Mouse (Mus musculus) lung, postnatal 4 days (tissue): ENCODE measurements around the gene Cabin1.

Experiments used
- DNase-seq, 2 experiments: peaks; one replicate each; pipeline ENCODE4 v3.0.0; 2021

The Cabin1 gene

DNA sequence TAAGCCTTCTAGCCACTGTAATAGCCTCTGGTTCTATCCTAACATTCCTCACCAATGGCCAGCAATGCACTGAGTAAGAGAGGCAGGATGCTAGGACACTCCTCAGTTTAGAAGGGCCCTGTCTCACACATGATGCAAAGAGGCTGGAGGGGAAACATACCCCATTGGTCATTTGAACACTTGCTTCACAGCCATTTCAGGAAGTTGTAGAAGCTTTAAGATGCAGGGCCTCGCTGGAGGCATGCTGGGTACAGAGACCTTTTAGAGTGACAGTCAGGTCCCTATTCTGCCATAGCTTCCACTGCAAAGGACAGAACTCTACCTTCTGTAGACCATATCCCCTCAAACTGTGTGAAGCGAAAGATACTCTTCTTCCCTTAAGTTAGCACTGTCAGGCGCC is 66.4 kb downstream of the Cabin1 start:
- DNase-seq = no peak

DNA sequence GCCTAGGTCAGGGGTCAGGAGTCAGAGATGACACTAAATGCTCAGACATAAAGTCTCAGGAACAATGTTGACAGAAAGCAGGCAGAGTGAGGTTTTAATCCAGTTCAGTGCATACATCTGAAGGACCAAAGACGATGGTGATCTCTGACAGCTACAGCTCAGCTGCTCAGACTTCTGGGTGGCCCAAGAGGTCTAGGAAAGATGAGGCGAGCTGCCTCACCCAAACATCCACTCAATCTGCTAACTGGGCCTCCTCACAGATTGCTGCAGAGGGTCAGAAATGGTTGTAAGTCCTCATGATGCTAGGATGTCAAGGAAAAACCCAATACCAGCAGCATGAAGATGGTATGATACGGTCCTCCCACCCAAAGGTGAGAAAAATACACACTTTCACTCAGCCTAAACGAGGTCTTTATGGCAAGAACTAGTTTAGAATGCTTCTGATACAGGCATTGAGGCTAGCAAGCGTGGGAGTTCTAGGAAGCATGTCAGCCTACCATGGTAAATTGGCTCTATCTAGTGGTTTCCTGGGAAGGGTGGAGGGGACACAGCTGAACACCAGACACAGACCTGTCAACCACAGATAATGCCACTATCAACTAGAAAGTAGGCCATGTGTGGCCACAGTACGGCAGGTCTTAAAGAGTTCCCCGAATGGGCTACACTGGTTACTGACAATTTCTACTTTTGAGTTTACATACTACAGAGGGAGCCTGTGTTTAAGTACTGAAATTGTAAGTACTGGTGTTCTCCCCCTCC is 67.4 kb downstream of the Cabin1 start:
- no peak for DNase-seq

DNA sequence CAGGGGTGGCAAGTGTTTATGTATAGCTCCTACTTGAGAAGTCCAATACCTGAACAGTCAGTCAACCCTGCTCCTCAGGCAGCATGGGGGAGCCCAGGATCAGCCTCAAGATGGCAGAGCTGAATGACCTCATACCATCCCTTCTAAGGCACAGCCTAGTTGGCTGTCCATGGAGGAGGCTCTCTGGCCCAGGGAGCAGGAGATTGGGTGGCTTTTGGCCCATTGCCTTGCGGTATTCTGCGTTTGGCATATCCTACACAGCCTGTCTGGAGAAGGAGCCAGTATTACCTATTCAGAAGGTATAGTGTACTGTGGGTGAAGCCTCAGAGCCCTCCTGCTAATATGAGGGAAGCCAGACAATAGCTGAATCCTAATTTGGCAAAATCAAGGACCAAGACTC is 68.6 kb downstream of the Cabin1 start:
- DNase-seq = no peak

DNA sequence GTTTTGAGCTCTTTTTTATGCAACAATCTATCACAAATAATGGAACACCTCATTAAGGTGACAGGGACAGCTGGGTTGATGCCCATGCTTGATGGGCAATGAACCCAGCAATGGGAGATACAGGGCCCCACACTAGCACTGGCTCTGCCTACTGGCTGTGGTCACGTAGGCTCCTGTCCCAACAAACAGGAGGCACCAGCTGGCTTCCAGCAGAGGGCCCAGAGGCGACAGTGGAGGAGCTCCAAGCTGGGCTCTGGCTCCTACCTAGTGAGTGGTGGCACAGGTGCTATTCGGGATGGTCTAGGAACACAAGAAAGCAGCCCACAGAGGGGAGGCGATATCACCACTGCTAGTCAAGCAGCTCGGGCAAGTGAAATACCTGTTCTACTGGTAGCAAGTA is 69.1 kb downstream of the Cabin1 start:
- no peak for DNase-seq

GRCm38 (mm10) chr10:75694567-75694966 is 69.6 kb downstream of the Cabin1 start:
- DNase-seq = no peak

- no peak for DNase-seq
Measured at GRCm38 (mm10) chr10:75693451-75694233, 70.5 kb downstream of the Cabin1 start.

- no peak for DNase-seq
Measured at GRCm38 (mm10) chr10:75688598-75688997, 75.5 kb downstream of the Cabin1 start.

DNA sequence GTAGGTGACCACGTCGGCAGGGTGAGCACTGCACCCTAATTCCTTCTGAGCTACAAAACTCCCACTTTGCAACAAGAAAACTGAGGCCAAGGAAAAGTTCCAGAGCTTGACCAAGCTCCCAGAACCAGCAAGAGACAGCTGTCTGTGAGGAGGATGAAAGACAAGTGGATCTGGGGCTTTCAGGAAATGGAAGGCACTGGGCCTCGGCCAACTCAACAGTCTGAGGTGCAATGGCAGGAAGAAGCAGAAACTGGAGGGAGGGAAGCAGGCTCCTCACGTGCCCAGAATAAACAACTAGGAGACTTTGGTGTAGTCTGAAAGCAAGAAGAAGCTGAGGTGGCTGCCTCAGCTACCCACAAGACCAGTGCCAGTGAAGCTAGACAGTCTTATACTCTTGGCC is 77.4 kb downstream of the Cabin1 start:
- no peak for DNase-seq

- peak; percentile 47 to 58 for DNase-seq
Measured at GRCm38 (mm10) chr10:75684035-75685004, 79.8 kb downstream of the Cabin1 start.

- DNase-seq = no peak
Measured at GRCm38 (mm10) chr10:75680574-75681001, 83.6 kb downstream of the Cabin1 start.

- no peak for DNase-seq
Measured at GRCm38 (mm10) chr10:75679204-75679603, 84.9 kb downstream of the Cabin1 start.

DNA sequence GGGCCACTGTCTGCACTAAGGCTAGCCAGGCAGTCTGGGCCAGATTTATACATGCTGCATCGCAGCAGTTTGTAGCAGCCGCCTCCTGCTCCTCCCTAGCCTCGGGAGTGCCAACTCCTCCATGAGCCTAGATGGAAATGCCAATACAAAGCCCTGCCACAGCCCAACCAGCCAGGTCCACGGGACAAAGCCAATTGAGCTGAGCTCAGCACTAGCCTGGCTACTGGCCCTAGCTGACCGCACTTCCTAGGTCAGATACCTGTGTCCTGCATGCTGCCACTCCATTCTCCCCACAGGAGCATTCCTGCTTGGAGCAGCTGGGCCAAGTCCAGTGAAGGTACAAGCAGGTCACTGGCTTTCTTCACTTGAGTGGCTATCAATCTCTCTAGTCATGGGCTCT is 86.2 kb downstream of the Cabin1 start:
- peak; percentile 23 to 62 for DNase-seq

DNA sequence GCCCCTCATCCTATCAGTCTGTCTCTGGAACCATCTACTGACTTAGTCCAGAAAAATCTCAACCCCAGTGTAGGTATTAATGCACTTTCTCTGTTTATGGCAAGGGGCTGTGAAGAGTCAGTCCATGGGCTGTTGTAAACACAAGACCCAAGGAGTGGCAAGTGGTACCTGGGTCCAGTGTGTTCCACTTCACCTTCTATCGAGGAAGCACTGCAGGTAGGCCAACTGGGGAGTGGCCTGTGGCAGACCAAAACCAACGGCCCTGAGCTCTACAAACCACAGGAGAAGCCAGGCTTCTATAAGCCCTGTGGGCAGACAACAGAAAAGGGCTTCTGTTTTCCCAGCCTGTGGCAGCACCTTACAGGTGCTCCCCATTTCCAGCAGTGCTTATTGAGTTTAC is 86.6 kb downstream of the Cabin1 start:
- no peak for DNase-seq

- DNase-seq = peak in 1 of 2 experiments; percentile 48
Measured at GRCm38 (mm10) chr10:75676819-75677565, 87.1 kb downstream of the Cabin1 start.

DNA sequence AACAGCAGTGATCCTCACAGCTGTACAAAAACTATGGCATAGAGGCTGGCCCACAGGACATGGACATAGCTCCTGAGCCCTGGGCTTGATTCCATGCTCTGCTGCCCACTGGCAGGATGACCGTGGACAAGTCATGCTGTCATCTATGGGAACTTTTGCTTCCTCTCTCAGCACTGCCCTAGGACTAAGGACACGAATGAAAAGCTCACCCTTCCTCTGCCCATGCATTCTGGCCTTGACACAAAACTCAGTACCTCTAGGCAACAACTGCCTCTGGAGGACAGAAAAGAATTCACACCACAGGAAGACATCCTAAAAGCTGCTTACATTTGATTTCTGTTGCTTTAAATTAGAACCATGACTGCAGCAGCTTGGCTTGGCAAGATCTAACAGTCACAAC is 87.9 kb downstream of the Cabin1 start:
- peak in 1 of 2 experiments; percentile 18 for DNase-seq

DNA sequence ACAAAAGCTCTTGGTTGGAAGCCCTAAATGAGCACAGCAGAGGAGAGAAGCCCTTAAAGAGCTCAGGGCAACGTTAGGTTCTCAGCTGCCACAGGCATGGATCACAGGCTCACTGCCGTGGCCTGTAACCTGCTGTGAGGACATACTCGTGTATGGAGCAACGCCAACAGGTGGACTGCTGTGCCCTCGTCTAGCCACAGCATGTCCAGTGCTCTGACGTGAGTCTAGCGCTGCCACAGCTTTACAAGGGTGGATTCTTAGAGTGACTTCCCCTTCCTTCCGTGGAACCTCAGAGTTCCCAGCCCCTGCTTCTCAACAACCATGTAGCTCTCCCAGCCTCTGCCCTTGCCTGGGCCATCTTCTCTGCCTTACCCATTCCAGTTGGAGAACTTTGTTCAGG is 88.5 kb downstream of the Cabin1 start:
- peak in 1 of 2 experiments; percentile 39 for DNase-seq

DNA sequence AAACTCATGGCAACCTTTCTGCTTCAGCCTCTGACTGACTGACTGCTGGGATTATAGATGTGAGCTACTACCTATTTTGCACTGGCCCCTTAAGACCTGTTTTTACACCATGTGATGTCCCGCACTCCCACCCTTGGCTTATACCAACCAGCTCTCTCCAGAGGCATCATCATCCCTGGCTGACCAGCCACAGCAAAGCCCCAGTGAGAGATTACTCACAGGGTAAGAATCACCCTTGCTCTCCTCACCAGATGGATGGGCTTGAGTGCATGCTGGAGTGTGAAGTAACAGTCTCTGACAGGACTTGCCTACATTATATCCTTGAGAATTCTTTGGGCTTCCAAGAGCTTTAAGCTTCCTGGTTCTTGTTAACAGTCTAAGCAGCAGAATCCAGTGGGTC is 94.2 kb downstream of the Cabin1 start:
- no peak for DNase-seq

GRCm38 (mm10) chr10:75667911-75668270 is 96.2 kb downstream of the Cabin1 start:
- DNase-seq = peak; percentile 85 to 91

GRCm38 (mm10) chr10:75667115-75667910 is 96.8 kb downstream of the Cabin1 start:
- peak; percentile 81 to 84 for DNase-seq

DNA sequence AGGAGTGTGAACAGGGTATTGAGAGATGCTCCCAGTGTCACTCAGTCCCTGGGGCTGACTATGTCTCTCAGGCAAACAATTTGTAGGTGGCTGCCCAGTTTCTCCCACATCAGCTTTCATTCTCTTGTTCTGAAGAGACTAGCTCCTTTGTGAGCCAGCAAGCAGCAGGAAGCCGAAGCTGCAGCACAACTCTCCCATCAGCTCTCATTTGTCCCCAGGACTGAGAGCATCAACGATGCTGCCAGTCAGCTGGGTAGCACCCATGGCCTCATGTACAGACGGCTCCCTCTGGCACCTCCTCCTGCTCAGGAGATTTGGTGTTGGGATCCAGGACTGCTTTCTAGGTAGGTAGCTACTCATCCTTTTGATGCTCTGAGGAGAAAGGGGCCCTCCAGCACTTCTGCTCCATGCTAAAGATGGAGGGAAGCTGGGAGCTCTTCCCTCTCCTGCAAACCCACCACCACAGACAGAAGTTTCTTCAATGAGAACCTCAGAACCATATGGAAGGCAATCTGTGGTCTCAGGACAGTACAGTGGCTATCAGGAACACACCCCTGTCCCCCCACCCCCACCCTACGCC is 97.6 kb downstream of the Cabin1 start:
- DNase-seq = no peak

GRCm38 (mm10) chr10:75664673-75665270 is 99.4 kb downstream of the Cabin1 start:
- DNase-seq = no peak
